7 mouse cellular contexts compared by ENCODE assay signal in the genomic region with DNA sequence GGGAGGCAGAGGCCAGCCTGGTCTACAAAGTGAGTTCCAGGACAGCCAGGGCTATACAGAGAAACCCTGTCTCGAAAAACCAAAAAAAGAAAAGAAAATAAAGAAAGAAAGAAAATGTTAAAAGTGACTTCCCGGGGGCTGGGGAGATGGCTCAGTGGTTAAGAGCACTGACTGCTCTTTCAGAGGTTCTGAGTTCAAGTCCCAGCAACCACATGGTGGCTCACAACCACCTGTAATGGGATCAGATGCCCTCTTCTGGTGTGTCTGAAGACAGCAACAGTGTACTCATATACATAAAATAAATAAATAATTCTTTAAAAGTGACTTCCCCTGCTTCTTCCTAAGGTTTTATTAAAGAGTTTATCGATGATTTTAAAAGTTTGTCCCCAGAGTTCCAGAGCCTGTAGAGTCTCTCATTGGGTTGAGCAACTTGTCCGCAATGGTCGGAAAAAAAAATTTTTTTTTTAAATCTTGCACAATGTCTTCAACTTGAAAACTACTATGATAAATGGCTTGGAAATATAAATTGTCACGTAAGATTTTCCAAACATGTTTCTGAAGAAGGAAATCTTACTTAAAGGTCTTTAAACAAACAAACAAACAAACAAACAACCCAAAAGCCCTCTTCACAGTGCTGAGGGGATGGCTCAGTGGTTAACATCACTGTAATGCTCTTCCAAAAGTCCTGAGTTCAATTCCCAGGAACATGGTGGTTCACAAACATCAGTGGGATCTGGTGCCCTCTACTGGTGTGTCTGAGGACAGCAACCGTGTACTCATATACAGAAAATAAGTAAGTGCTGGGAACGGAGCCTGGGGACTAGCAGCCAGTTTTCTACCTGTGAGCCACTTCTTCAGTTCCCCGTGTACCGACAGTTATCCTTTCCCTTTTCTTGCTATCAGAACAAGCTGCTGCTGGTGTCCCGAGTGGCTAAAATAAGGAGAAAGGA. TPM values are rescaled to one million over a fixed set of nuclear protein-coding genes. Genes with fewer than 3 reads are reported as not detected.
DNase-seq lines count a peak whose midpoint lies in the region; ATAC-seq and TF ChIP-seq lines count a peak whose summit lies in the region.

No protein-coding gene starts in this region.

- H3K9me3 ChIP-seq in heart, postnatal 0 days (replicated peaks; ENCODE audit: control insufficient read depth, low read length), result no peaks in the 10 kb centered on the region
- no peaks in the 10 kb centered on the region for H3K9me3 ChIP-seq in liver, embryonic 11.5 days (ENCODE audit: control insufficient read depth, low read length)

- intact Hi-C loops in left cerebral cortex, postnatal 36 days (cut with DNase I), result no loop called here

- 66% methylated on average over 11 of the region's 11 CpGs for WGBS in spleen, adult 2 months
- 63% methylated on average over 11 of the region's 11 CpGs for WGBS in heart, postnatal 0 days
- WGBS in liver, embryonic 11.5 days, result 62% methylated on average over 11 of the region's 11 CpGs

- H3K36me3 ChIP-seq in spleen, adult 2 months (ENCODE audit: control insufficient read depth, insufficient read depth, low read length), result peaks cover 2% of the 10 kb centered on the region; the same call in 1 of the 2 replicates
- peaks cover 11% of the 10 kb centered on the region for H3K36me3 ChIP-seq in heart, postnatal 0 days (replicated peaks; ENCODE audit: control insufficient read depth, insufficient read depth, low read length)
- peaks cover 8% of the 10 kb centered on the region; the same call in 1 of the 2 replicates for H3K36me3 ChIP-seq in liver, embryonic 11.5 days (ENCODE audit: control insufficient read depth, insufficient read depth, low read length)
- 0 out of 2 replicates have a peak, but pooled peaks cover 2% of the 10 kb centered on the region for H3K36me3 ChIP-seq in splenic B cell, adult 2 months (ENCODE audit: control insufficient read depth, insufficient read depth, low read length, poor library complexity, severe bottlenecking)

- H3K4me1 ChIP-seq in spleen, adult 2 months (ENCODE audit: control insufficient read depth, insufficient read depth, insufficient read length), result peaks cover 2% of the 10 kb centered on the region; the same call in 1 of the 2 replicates
- peaks cover 12% of the 10 kb centered on the region for H3K4me1 ChIP-seq in heart, postnatal 0 days (ENCODE audit: control insufficient read depth, insufficient read depth)
- peaks cover 13% of the 10 kb centered on the region for H3K4me1 ChIP-seq in liver, embryonic 11.5 days (replicated peaks; ENCODE audit: control insufficient read depth, insufficient read depth, low read length)

- TF ChIP-seq POLR2A in spleen, adult 2 months (IDR thresholded peaks at IDR 0.05; ENCODE audit: low read depth, low read length), result no peak

- TF ChIP-seq EP300 in heart, postnatal 0 days (IDR thresholded peaks at IDR 0.05; ENCODE audit: low read depth), result no peak

- peak overlapping the region; percentile 46 for H3K4me2 ChIP-seq in heart, postnatal 0 days (ENCODE audit: low read depth, low read length)
- peak overlapping the region; percentile 54 for H3K4me2 ChIP-seq in liver, embryonic 11.5 days

- DNase-seq in spleen, adult 2 months (ENCODE audit: low read depth in 1 of 2, low spot score in 2 of 2), result peak in 1 of 2 experiments; percentile 4
- no peak for DNase-seq in spleen, adult 18-20 months
- peak; percentile 15 for DNase-seq in cerebellum, adult 11-12 months
- DNase-seq in heart, postnatal 0 days (ENCODE audit: low spot score), result no peak
- no peak for DNase-seq in liver, embryonic 11.5 days (ENCODE audit: low spot score)
- DNase-seq in splenic B cell, adult 2 months (ENCODE audit: low read depth, low spot score), result peak; percentile 38
- no peak for DNase-seq in left cerebral cortex, postnatal 36 days (ENCODE audit: low spot score in 2 of 2)

- no peak overlapping the region for H3K9ac ChIP-seq in heart, postnatal 0 days (replicated peaks; ENCODE audit: low read depth, low read length)
- peak overlapping the region; percentile 64 for H3K9ac ChIP-seq in liver, embryonic 11.5 days (ENCODE audit: low read depth, low read length)

- ATAC-seq in heart, postnatal 0 days (ENCODE audit: insufficient read depth, low read depth), result no peak
- ATAC-seq in liver, embryonic 11.5 days (replicated peaks; ENCODE audit: low FRiP score), result peak; percentile 6; the same call in 1 of the 2 replicates

- H3K27ac ChIP-seq in spleen, adult 2 months (ENCODE audit: insufficient read depth, low read length), result no peak overlapping the region
- H3K27ac ChIP-seq in heart, postnatal 0 days (ENCODE audit: low read depth), result peak overlapping the region; percentile 51; the same call in 1 of the 2 replicates
- H3K27ac ChIP-seq in liver, embryonic 11.5 days (ENCODE audit: low read depth, low read length), result peak overlapping the region; percentile 86

- no peak for TF ChIP-seq CTCF in spleen, adult 2 months (IDR thresholded peaks at IDR 0.05; ENCODE audit: extremely low read depth, insufficient read depth, insufficient read length, insufficient replicate concordance)
- TF ChIP-seq CTCF in heart, postnatal 0 days (IDR thresholded peaks at IDR 0.05; ENCODE audit: low read depth), result peak; percentile 16; the same call in 1 of the 2 replicates

- peak overlapping the region; percentile 35 for H3K4me3 ChIP-seq in spleen, adult 2 months (ENCODE audit: extremely low read depth, insufficient read depth, insufficient read length)
- peak overlapping the region; percentile 99; the same call in 1 of the 2 replicates for H3K4me3 ChIP-seq in heart, postnatal 0 days (ENCODE audit: low read depth, low read length)
- peak overlapping the region; percentile 91 for H3K4me3 ChIP-seq in liver, embryonic 11.5 days (ENCODE audit: low read depth, low read length)

- H3K27me3 ChIP-seq in spleen, adult 2 months (ENCODE audit: control insufficient read depth, insufficient read depth, low read length), result no peaks in the 10 kb centered on the region
- H3K27me3 ChIP-seq in heart, postnatal 0 days (ENCODE audit: control insufficient read depth, insufficient read depth, low read length), result no peaks in the 10 kb centered on the region
- no peaks in the 10 kb centered on the region for H3K27me3 ChIP-seq in liver, embryonic 11.5 days (replicated peaks; ENCODE audit: control insufficient read depth, insufficient read depth, low read length)
- no peaks in the 10 kb centered on the region for H3K27me3 ChIP-seq in splenic B cell, adult 2 months (ENCODE audit: control insufficient read depth, insufficient read depth, low read length, poor library complexity, severe bottlenecking)

RNA-seq across cellular contexts. Expression of a gene that starts 0.8 kb away (rescaled TPM):
- polyA plus RNA-seq in spleen, adult 2 months (2012; rRNA removed), result 10.6 and 10.9 TPM in 2 replicates
- 20.5 and 32.7 TPM in 2 replicates for total RNA-seq in heart, postnatal 0 days (2014; rRNA removed; ENCODE audit: low replicate concordance)
- 16.0 TPM in 2 replicates for polyA plus RNA-seq in heart, postnatal 0 days (2015; fragmentation: Nextera tagmentation; extraction: Ambion mirVana)
- polyA plus RNA-seq in liver, embryonic 11.5 days (2014; fragmentation: Nextera tagmentation; extraction: Ambion mirVana), result 81.6 and 96.1 TPM in 2 replicates
- total RNA-seq in left cerebral cortex, postnatal 36 days (2021), result 10 to 100 TPM; 20.2 to 20.5 TPM

RNA-seq across cellular contexts. Expression of a gene that starts 37.1 kb away (rescaled TPM):
- polyA plus RNA-seq in spleen, adult 2 months (2012; rRNA removed), result 1.0 and 1.1 TPM in 2 replicates
- 0.58 and 3.1 TPM in 2 replicates for total RNA-seq in heart, postnatal 0 days (2014; rRNA removed; ENCODE audit: low replicate concordance)
- 4.2 and 4.4 TPM in 2 replicates for polyA plus RNA-seq in heart, postnatal 0 days (2015; fragmentation: Nextera tagmentation; extraction: Ambion mirVana)
- polyA plus RNA-seq in liver, embryonic 11.5 days (2014; fragmentation: Nextera tagmentation; extraction: Ambion mirVana), result 2.6 and 3.0 TPM in 2 replicates
- under 1 TPM; 0.20 to 0.23 TPM for total RNA-seq in left cerebral cortex, postnatal 36 days (2021)

RNA-seq across cellular contexts. Expression of a gene that starts 41.9 kb away (rescaled TPM):
- polyA plus RNA-seq in spleen, adult 2 months (2012; rRNA removed), result 22.6 and 24.9 TPM in 2 replicates
- 30.5 and 41.9 TPM in 2 replicates for total RNA-seq in heart, postnatal 0 days (2014; rRNA removed; ENCODE audit: low replicate concordance)
- 37.1 and 38.2 TPM in 2 replicates for polyA plus RNA-seq in heart, postnatal 0 days (2015; fragmentation: Nextera tagmentation; extraction: Ambion mirVana)
- polyA plus RNA-seq in liver, embryonic 11.5 days (2014; fragmentation: Nextera tagmentation; extraction: Ambion mirVana), result 36.4 and 40.1 TPM in 2 replicates
- 100 to 1,000 TPM; 144 to 150 TPM for total RNA-seq in left cerebral cortex, postnatal 36 days (2021)

Comparison
In these comparisons a context has a peak if more than half of its experiments do, and no peak if none do; other contexts are left out.
1. DNase-seq: peak in cerebellum, adult 11-12 months (single experiment) and splenic B cell, adult 2 months (single experiment); none in spleen, adult 18-20 months (0 of 2), heart, postnatal 0 days (single experiment), liver, embryonic 11.5 days (single experiment) and left cerebral cortex, postnatal 36 days (0 of 2).
2. H3K4me3 ChIP-seq: peak in every context shown above with its lines; median percentile 99 in heart, postnatal 0 days; 91 in liver, embryonic 11.5 days; 35 in spleen, adult 2 months.